In genomic region chr11:101617849-101618248, GRCm38 (mm10) we compare ENCODE assay signal across 8 mouse cellular contexts. TPM values are rescaled to one million over a fixed set of nuclear protein-coding genes. Genes with fewer than 3 reads are reported as not detected.
A peak's percentile ranks its signal among the peaks of the same experiment; 100 is the strongest.
DNase-seq lines count a peak whose midpoint lies in the region; ATAC-seq and TF ChIP-seq lines count a peak whose summit lies in the region.

No protein-coding gene starts in this region.

- H3K4me3 ChIP-seq in hindbrain, embryonic 11.5 days (ENCODE audit: low read depth, low read length), result no peak overlapping the region
- H3K4me3 ChIP-seq in lung, embryonic 14.5 days (ENCODE audit: low read depth, low read length), result no peak overlapping the region

- H3K4me1 ChIP-seq in hindbrain, embryonic 11.5 days (replicated peaks; ENCODE audit: control insufficient read depth, insufficient read depth, low read length), result 0 out of 2 replicates have a peak, but pooled peaks cover 9% of the 10 kb centered on the region
- no peaks in the 10 kb centered on the region; the same call in 1 of the 2 replicates for H3K4me1 ChIP-seq in lung, embryonic 14.5 days (ENCODE audit: insufficient read depth)

- H3K27me3 ChIP-seq in hindbrain, embryonic 11.5 days (ENCODE audit: control insufficient read depth, insufficient read depth, low read length), result no peaks in the 10 kb centered on the region
- H3K27me3 ChIP-seq in lung, embryonic 14.5 days (ENCODE audit: insufficient read depth, low read length), result no peaks in the 10 kb centered on the region

- ATAC-seq in hindbrain, embryonic 11.5 days (ENCODE audit: low FRiP score), result peak; percentile 68
- ATAC-seq in lung, embryonic 14.5 days (ENCODE audit: insufficient read depth), result peak; percentile 56; the same call in 1 of the 2 replicates

- no peak overlapping the region; the same call in 1 of the 2 replicates for H3K9ac ChIP-seq in hindbrain, embryonic 11.5 days (ENCODE audit: low read depth, low read length)
- no peak overlapping the region for H3K9ac ChIP-seq in lung, embryonic 14.5 days

- TF ChIP-seq CTCF in lung, embryonic 14.5 days (IDR thresholded peaks at IDR 0.05; ENCODE audit: low read depth), result no peak

- 0 out of 2 replicates have a peak overlapping the region, but pooled peaks have one; percentile 42 for H3K27ac ChIP-seq in hindbrain, embryonic 11.5 days (ENCODE audit: low read depth, low read length)
- H3K27ac ChIP-seq in lung, embryonic 14.5 days (ENCODE audit: low read depth), result no peak overlapping the region

- WGBS in hindbrain, embryonic 11.5 days, result 3% methylated on average over 8 of the region's 8 CpGs
- 17% methylated on average over 7 of the region's 8 CpGs for WGBS in lung, embryonic 14.5 days

- peak overlapping the region; percentile 17 for H3K4me2 ChIP-seq in hindbrain, embryonic 11.5 days (replicated peaks; ENCODE audit: low read depth, low read length)
- peak overlapping the region; percentile 37 for H3K4me2 ChIP-seq in lung, embryonic 14.5 days

- no peaks in the 10 kb centered on the region for H3K9me3 ChIP-seq in hindbrain, embryonic 11.5 days (ENCODE audit: control insufficient read depth, low read length)
- no peaks in the 10 kb centered on the region for H3K9me3 ChIP-seq in lung, embryonic 14.5 days (ENCODE audit: low read depth, low read length)

- H3K36me3 ChIP-seq in hindbrain, embryonic 11.5 days (ENCODE audit: control insufficient read depth, insufficient read depth, low read length), result no peaks in the 10 kb centered on the region
- no peaks in the 10 kb centered on the region for H3K36me3 ChIP-seq in lung, embryonic 14.5 days (ENCODE audit: insufficient read depth)

- peak; percentile 29 for DNase-seq in right cerebral cortex, postnatal 4 days
- DNase-seq in right cerebral cortex, postnatal 14 days, result no peak
- peak; percentile 48 for DNase-seq in c-Kit-positive CD71-negative TER-119-negative erythroid progenitor cells, embryonic 14.5 days (ENCODE audit: low read depth)
- peak; percentile 86 for DNase-seq in hindbrain, embryonic 11.5 days (ENCODE audit: low spot score)
- peak; percentile 84 for DNase-seq in lung, embryonic 14.5 days
- DNase-seq in retina, postnatal 1 day, result peak; percentile 94
- no peak for DNase-seq in urinary bladder, adult 2 months (ENCODE audit: low spot score)
- DNase-seq in cerebellum, adult 9-11 months, result no peak

RNA-seq across cellular contexts. Expression of gene Rdm1, which starts 9.1 kb away (rescaled TPM):
- polyA plus RNA-seq in hindbrain, embryonic 11.5 days (2014; fragmentation: Nextera tagmentation; extraction: Ambion mirVana), result 34.5 and 35.5 TPM in 2 replicates
- polyA plus RNA-seq in lung, embryonic 14.5 days (2014; fragmentation: Nextera tagmentation; extraction: Ambion mirVana), result 33.1 and 33.4 TPM in 2 replicates
- polyA plus RNA-seq in urinary bladder, adult 2 months (2012; rRNA removed), result 34.4 and 37.5 TPM in 2 replicates

RNA-seq across cellular contexts. Expression of gene Gm11634, which starts 18.8 kb away (rescaled TPM):
- polyA plus RNA-seq in hindbrain, embryonic 11.5 days (2014; fragmentation: Nextera tagmentation; extraction: Ambion mirVana), result not detected in 2 replicates
- not detected in 2 replicates for polyA plus RNA-seq in lung, embryonic 14.5 days (2014; fragmentation: Nextera tagmentation; extraction: Ambion mirVana)
- not detected in 2 replicates for polyA plus RNA-seq in urinary bladder, adult 2 months (2012; rRNA removed)

RNA-seq across cellular contexts. Expression of gene Tmem106a, which starts 35.8 kb away (rescaled TPM):
- 3.4 and 3.5 TPM in 2 replicates for polyA plus RNA-seq in hindbrain, embryonic 11.5 days (2014; fragmentation: Nextera tagmentation; extraction: Ambion mirVana)
- 3.3 and 5.2 TPM in 2 replicates for polyA plus RNA-seq in lung, embryonic 14.5 days (2014; fragmentation: Nextera tagmentation; extraction: Ambion mirVana)
- polyA plus RNA-seq in urinary bladder, adult 2 months (2012; rRNA removed), result 31.8 and 34.3 TPM in 2 replicates

RNA-seq across cellular contexts. Expression of gene Arl4d, which starts 47.5 kb away (rescaled TPM):
- 14.1 and 14.2 TPM in 2 replicates for polyA plus RNA-seq in hindbrain, embryonic 11.5 days (2014; fragmentation: Nextera tagmentation; extraction: Ambion mirVana)
- 2.1 and 2.8 TPM in 2 replicates for polyA plus RNA-seq in lung, embryonic 14.5 days (2014; fragmentation: Nextera tagmentation; extraction: Ambion mirVana)
- 41.9 and 52.2 TPM in 2 replicates for polyA plus RNA-seq in urinary bladder, adult 2 months (2012; rRNA removed)

Comparison
In these comparisons a context has a peak if more than half of its experiments do, and no peak if none do; other contexts are left out.
1. DNase-seq: peak in right cerebral cortex, postnatal 4 days (single experiment), c-Kit-positive CD71-negative TER-119-negative erythroid progenitor cells, embryonic 14.5 days (single experiment), hindbrain, embryonic 11.5 days (single experiment), lung, embryonic 14.5 days (single experiment) and retina, postnatal 1 day (single experiment); none in right cerebral cortex, postnatal 14 days (single experiment), urinary bladder, adult 2 months (single experiment) and cerebellum, adult 9-11 months (single experiment).